8 mouse cellular contexts compared by ENCODE assay signal in the genomic region with DNA sequence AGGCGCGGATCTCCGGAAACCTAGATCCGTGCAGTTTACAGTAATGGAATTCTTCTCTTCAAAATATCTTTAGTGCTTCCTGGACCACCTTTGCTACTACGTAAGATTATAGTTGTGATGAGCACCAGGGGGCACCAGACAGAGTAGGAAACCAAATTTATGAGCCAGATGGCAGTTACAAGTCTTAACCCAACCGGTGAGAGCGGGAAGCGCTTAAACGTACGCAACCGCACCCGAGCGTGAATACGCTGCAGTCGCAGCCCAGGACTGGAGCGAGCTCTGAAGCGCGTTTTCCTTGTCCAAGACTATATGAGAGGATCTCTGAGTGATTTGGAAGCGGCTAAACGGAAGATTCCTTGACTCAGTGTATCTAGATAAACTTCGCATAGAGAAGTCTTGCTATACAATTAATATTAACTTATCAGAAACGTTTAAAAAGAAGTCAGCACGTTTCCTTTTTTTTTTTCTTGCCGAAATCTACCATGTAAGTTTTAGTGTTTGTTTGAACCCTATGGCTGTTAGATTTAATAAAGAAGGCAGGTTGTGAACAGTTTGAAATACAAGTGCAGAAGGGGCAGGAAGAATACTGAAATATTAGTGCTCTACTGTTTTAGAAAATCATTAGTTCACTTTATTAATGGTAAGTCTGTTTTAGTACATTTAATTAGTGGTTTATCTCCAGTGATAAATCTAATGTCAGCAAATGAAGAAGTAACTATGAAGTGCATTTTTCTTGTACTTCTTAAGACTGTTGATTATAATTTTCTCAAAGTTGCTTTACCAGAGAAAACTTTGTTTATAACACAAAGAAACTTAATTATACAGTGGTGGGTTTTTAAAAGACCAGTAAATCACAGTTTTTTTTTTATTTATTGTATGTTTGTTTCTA. TPM values are rescaled to one million over a fixed set of nuclear protein-coding genes. Genes with fewer than 3 reads are reported as not detected.
A peak's percentile ranks its signal among the peaks of the same experiment; 100 is the strongest.
DNase-seq lines count a peak whose midpoint lies in the region; ATAC-seq and TF ChIP-seq lines count a peak whose summit lies in the region.

No protein-coding gene starts in this region.

- peak overlapping the region; percentile 92 for H3K4me3 ChIP-seq in hindbrain, embryonic 12.5 days
- H3K4me3 ChIP-seq in lung, postnatal 0 days (ENCODE audit: low read depth, low read length): peak overlapping the region; percentile 72

- no peaks in the 10 kb centered on the region for H3K9me3 ChIP-seq in hindbrain, embryonic 12.5 days (replicated peaks)
- H3K9me3 ChIP-seq in lung, postnatal 0 days (ENCODE audit: low read length): no peaks in the 10 kb centered on the region

- H3K9ac ChIP-seq in hindbrain, embryonic 12.5 days: peak overlapping the region; percentile 50; the same call in 1 of the 2 replicates
- H3K9ac ChIP-seq in lung, postnatal 0 days (replicated peaks; ENCODE audit: low read depth): peak overlapping the region; percentile 32

- no peak for ATAC-seq in hindbrain, embryonic 12.5 days (ENCODE audit: low FRiP score)
- peak; percentile 14; the same call in 1 of the 2 replicates for ATAC-seq in lung, postnatal 0 days

- H3K36me3 ChIP-seq in hindbrain, embryonic 12.5 days: no peaks in the 10 kb centered on the region
- no peaks in the 10 kb centered on the region for H3K36me3 ChIP-seq in lung, postnatal 0 days (ENCODE audit: insufficient read depth, low read length)

- no peaks in the 10 kb centered on the region for H3K27me3 ChIP-seq in hindbrain, embryonic 12.5 days
- no peaks in the 10 kb centered on the region for H3K27me3 ChIP-seq in lung, postnatal 0 days (replicated peaks; ENCODE audit: insufficient read depth, low read length)

- WGBS in hindbrain, embryonic 12.5 days: 2% methylated on average over 24 of the region's 24 CpGs
- WGBS in lung, postnatal 0 days: under 1% methylated on average over 24 of the region's 24 CpGs

- no peak; the same call in none of the 2 replicates for TF ChIP-seq EP300 in lung, postnatal 0 days (IDR thresholded peaks at IDR 0.05)

- peak; percentile 83 for DNase-seq in Muller cell, postnatal 12 days (ENCODE audit: inconsistent ontology term)
- DNase-seq in cerebellum, postnatal 10 days: peak; percentile 88 to 89
- DNase-seq in frontal cortex, postnatal 10 days (ENCODE audit: low spot score in 2 of 2): peak; percentile 79
- peak; percentile 72 to 81 for DNase-seq in layer of hippocampus, postnatal 10 days (ENCODE audit: low spot score in 2 of 2)
- DNase-seq in lung, postnatal 0 days (ENCODE audit: low spot score): peak; percentile 96
- DNase-seq in ovary, postnatal 10 days (ENCODE audit: low spot score): peak; percentile 27
- peak; percentile 95 for DNase-seq in thymus, postnatal 0 days (ENCODE audit: low spot score)

- peak overlapping the region; percentile 88 for H3K4me2 ChIP-seq in hindbrain, embryonic 12.5 days (replicated peaks)
- peak overlapping the region; percentile 85 for H3K4me2 ChIP-seq in lung, postnatal 0 days (replicated peaks; ENCODE audit: low read depth, low read length)

- peak overlapping the region; percentile 76; the same call in 1 of the 2 replicates for H3K27ac ChIP-seq in hindbrain, embryonic 12.5 days
- H3K27ac ChIP-seq in lung, postnatal 0 days (ENCODE audit: low read length): peak overlapping the region; percentile 81

- peak; percentile 87 for TF ChIP-seq CTCF in lung, postnatal 0 days (IDR thresholded peaks at IDR 0.05)

- peaks cover 17% of the 10 kb centered on the region for H3K4me1 ChIP-seq in hindbrain, embryonic 12.5 days
- H3K4me1 ChIP-seq in lung, postnatal 0 days (ENCODE audit: insufficient read depth, low read depth, low read length): no peaks in the 10 kb centered on the region

RNA-seq across cellular contexts. Expression of a gene that starts 1.4 kb away (rescaled TPM):
- 68.1 and 70.9 TPM in 2 replicates for polyA plus RNA-seq in hindbrain, embryonic 12.5 days (2016; fragmentation: Nextera tagmentation; extraction: Ambion mirVana)
- 100 to 1,000 TPM; 143 to 145 TPM for total RNA-seq in layer of hippocampus, postnatal 10 days (2021)
- 72.7 and 95.8 TPM in 2 replicates for polyA plus RNA-seq in lung, postnatal 0 days (2015; fragmentation: Nextera tagmentation; extraction: Ambion mirVana)
- polyA plus RNA-seq in thymus, postnatal 0 days (2015; fragmentation: Nextera tagmentation; extraction: Ambion mirVana): 47.9 and 70.7 TPM in 2 replicates

RNA-seq across cellular contexts. Expression of a gene that starts 53.2 kb away (rescaled TPM):
- 0.39 TPM in 1 of 2 replicates, not detected in the other for polyA plus RNA-seq in hindbrain, embryonic 12.5 days (2016; fragmentation: Nextera tagmentation; extraction: Ambion mirVana)
- total RNA-seq in layer of hippocampus, postnatal 10 days (2021): under 1 TPM in 1 of 2 experiments, not detected in 1; 0.56 TPM
- polyA plus RNA-seq in lung, postnatal 0 days (2015; fragmentation: Nextera tagmentation; extraction: Ambion mirVana): 0.23 and 0.44 TPM in 2 replicates
- polyA plus RNA-seq in thymus, postnatal 0 days (2015; fragmentation: Nextera tagmentation; extraction: Ambion mirVana): 0.51 and 0.60 TPM in 2 replicates

Comparison
In these comparisons a context has a peak if more than half of its experiments do, and no peak if none do; other contexts are left out.
1. DNase-seq: peak in every context shown above with its lines; median percentile 96 in lung, postnatal 0 days; 95 in thymus, postnatal 0 days; 88 in cerebellum, postnatal 10 days; 83 in Muller cell, postnatal 12 days; 79 in frontal cortex, postnatal 10 days; 76 in layer of hippocampus, postnatal 10 days; 27 in ovary, postnatal 10 days.